Mouse (Mus musculus): ENCODE measurements at regions not wholly inside any gene's neighbourhood (a gene's known extent, or its start where the extent isn't known, plus 50 kb on each side); places are given as distances from the start of the nearest gene placed in this dataset.

- 81% methylated on average over 4 of the region's 4 CpGs for WGBS
- no peak overlapping the region for H3K4me3 ChIP-seq (replicated peaks; ENCODE audit: low read length)
- no peak overlapping the region for H3K9ac ChIP-seq
- H3K27me3 ChIP-seq (ENCODE audit: control insufficient read depth, insufficient read depth, low read length): no peaks in the 10 kb centered on the region
- peaks cover 6% of the 10 kb centered on the region; the same call in 1 of the 2 replicates for H3K9me3 ChIP-seq (ENCODE audit: control insufficient read depth, low read length)
- H3K4me2 ChIP-seq (replicated peaks): no peak overlapping the region
- no peaks in the 10 kb centered on the region for H3K4me1 ChIP-seq (replicated peaks; ENCODE audit: control insufficient read depth, insufficient read depth, low read length)
- no peaks in the 10 kb centered on the region for H3K36me3 ChIP-seq (replicated peaks; ENCODE audit: control insufficient read depth, insufficient read depth)
- ATAC-seq (ENCODE audit: low FRiP score) (no peak), DNase-seq (ENCODE audit: low spot score) (no peak)
- H3K27ac ChIP-seq: no peak overlapping the region
Observed at GRCm38 (mm10) chr4:87701024-87701423, 332.1 kb downstream of the Mllt3 start.

GRCm38 (mm10) chr4:87700508-87700907, 332.7 kb downstream of the Mllt3 start:
- no peak overlapping the region for H3K4me3 ChIP-seq (replicated peaks; ENCODE audit: low read length)
- WGBS: 97% methylated on average over 2 of the region's 2 CpGs

GRCm38 (mm10) chr4:87699586-87699985, 333.6 kb downstream of the Mllt3 start:
- no peak overlapping the region for H3K4me2 ChIP-seq (replicated peaks)
- 30% methylated on average over 4 of the region's 4 CpGs for WGBS
- no peak overlapping the region for H3K9ac ChIP-seq
- no peak for DNase-seq (ENCODE audit: low spot score)
- H3K4me1 ChIP-seq (replicated peaks; ENCODE audit: control insufficient read depth, insufficient read depth, low read length): no peaks in the 10 kb centered on the region
- H3K27ac ChIP-seq: no peak overlapping the region
- H3K36me3 ChIP-seq (replicated peaks; ENCODE audit: control insufficient read depth, insufficient read depth): no peaks in the 10 kb centered on the region
- no peak overlapping the region for H3K4me3 ChIP-seq (replicated peaks; ENCODE audit: low read length)
- H3K27me3 ChIP-seq (ENCODE audit: control insufficient read depth, insufficient read depth, low read length): no peaks in the 10 kb centered on the region
- no peaks in the 10 kb centered on the region for H3K9me3 ChIP-seq (ENCODE audit: control insufficient read depth, low read length)
- ATAC-seq (ENCODE audit: low FRiP score): no peak

More at GRCm38 (mm10) chr4:87700508-87700907, 332.7 kb downstream of the Mllt3 start:
- H3K27me3 ChIP-seq (ENCODE audit: control insufficient read depth, insufficient read depth, low read length): no peaks in the 10 kb centered on the region
- no peak overlapping the region for H3K27ac ChIP-seq
- H3K4me1 ChIP-seq (replicated peaks; ENCODE audit: control insufficient read depth, insufficient read depth, low read length): no peaks in the 10 kb centered on the region
- ATAC-seq (ENCODE audit: low FRiP score) (no peak), DNase-seq (ENCODE audit: low spot score) (no peak)
- H3K36me3 ChIP-seq (replicated peaks; ENCODE audit: control insufficient read depth, insufficient read depth): no peaks in the 10 kb centered on the region
- no peak overlapping the region for H3K4me2 ChIP-seq (replicated peaks)
- H3K9me3 ChIP-seq (ENCODE audit: control insufficient read depth, low read length): peaks cover under 1% of the 10 kb centered on the region; the same call in 1 of the 2 replicates
- H3K9ac ChIP-seq: no peak overlapping the region

GRCm38 (mm10) chr4:87698750-87699149, 334.4 kb downstream of the Mllt3 start:
- WGBS: 44% methylated on average over 3 of the region's 3 CpGs
- Histone ChIP-seq H3K4me3 (replicated peaks; ENCODE audit: low read length) (no peak overlapping the region), H3K9ac (no peak overlapping the region), H3K4me2 (replicated peaks) (no peak overlapping the region), H3K36me3 (replicated peaks; ENCODE audit: control insufficient read depth, insufficient read depth) (no peaks in the 10 kb centered on the region), H3K9me3 (ENCODE audit: control insufficient read depth, low read length) (no peaks in the 10 kb centered on the region), H3K27me3 (ENCODE audit: control insufficient read depth, insufficient read depth, low read length) (no peaks in the 10 kb centered on the region), H3K27ac (no peak overlapping the region), H3K4me1 (replicated peaks; ENCODE audit: control insufficient read depth, insufficient read depth, low read length) (no peaks in the 10 kb centered on the region)
- ATAC-seq (ENCODE audit: low FRiP score) (no peak), DNase-seq (ENCODE audit: low spot score) (no peak)

GRCm38 (mm10) chr4:87696921-87697320, 336.2 kb downstream of the Mllt3 start:
- Histone ChIP-seq H3K4me1 (replicated peaks; ENCODE audit: control insufficient read depth, insufficient read depth, low read length) (no peaks in the 10 kb centered on the region), H3K4me2 (replicated peaks) (no peak overlapping the region), H3K27ac (no peak overlapping the region), H3K9me3 (ENCODE audit: control insufficient read depth, low read length) (no peaks in the 10 kb centered on the region), H3K27me3 (ENCODE audit: control insufficient read depth, insufficient read depth, low read length) (no peaks in the 10 kb centered on the region), H3K4me3 (replicated peaks; ENCODE audit: low read length) (no peak overlapping the region), H3K9ac (no peak overlapping the region), H3K36me3 (replicated peaks; ENCODE audit: control insufficient read depth, insufficient read depth) (no peaks in the 10 kb centered on the region)
- DNase-seq (ENCODE audit: low spot score) (no peak), ATAC-seq (ENCODE audit: low FRiP score) (no peak)
- 79% methylated on average over 4 of the region's 4 CpGs for WGBS

GRCm38 (mm10) chr4:87695811-87696210, 337.4 kb downstream of the Mllt3 start:
- H3K9me3 ChIP-seq (ENCODE audit: control insufficient read depth, low read length): no peaks in the 10 kb centered on the region
- H3K9ac ChIP-seq: no peak overlapping the region
- H3K4me3 ChIP-seq (replicated peaks; ENCODE audit: low read length): no peak overlapping the region
- no peaks in the 10 kb centered on the region for H3K4me1 ChIP-seq (replicated peaks; ENCODE audit: control insufficient read depth, insufficient read depth, low read length)
- H3K36me3 ChIP-seq (replicated peaks; ENCODE audit: control insufficient read depth, insufficient read depth): no peaks in the 10 kb centered on the region
- WGBS: 86% methylated on average over 5 of the region's 5 CpGs
- H3K27me3 ChIP-seq (ENCODE audit: control insufficient read depth, insufficient read depth, low read length): no peaks in the 10 kb centered on the region
- ATAC-seq (ENCODE audit: low FRiP score) (no peak), DNase-seq (ENCODE audit: low spot score) (no peak)
- no peak overlapping the region for H3K4me2 ChIP-seq (replicated peaks)
- no peak overlapping the region for H3K27ac ChIP-seq

GRCm38 (mm10) chr4:87692741-87693140, 340.4 kb downstream of the Mllt3 start:
- no peaks in the 10 kb centered on the region for H3K36me3 ChIP-seq (replicated peaks; ENCODE audit: control insufficient read depth, insufficient read depth)
- no peaks in the 10 kb centered on the region for H3K9me3 ChIP-seq (ENCODE audit: control insufficient read depth, low read length)
- DNase-seq (ENCODE audit: low spot score) (no peak), ATAC-seq (ENCODE audit: low FRiP score) (no peak)
- no peak overlapping the region for H3K27ac ChIP-seq
- no peaks in the 10 kb centered on the region for H3K27me3 ChIP-seq (ENCODE audit: control insufficient read depth, insufficient read depth, low read length)
- H3K4me2 ChIP-seq (replicated peaks): no peak overlapping the region
- H3K4me1 ChIP-seq (replicated peaks; ENCODE audit: control insufficient read depth, insufficient read depth, low read length): no peaks in the 10 kb centered on the region
- H3K9ac ChIP-seq: no peak overlapping the region
- WGBS: 70% methylated on average over 2 of the region's 2 CpGs
- no peak overlapping the region for H3K4me3 ChIP-seq (replicated peaks; ENCODE audit: low read length)

GRCm38 (mm10) chr4:87684952-87685351, 348.2 kb downstream of the Mllt3 start:
- Histone ChIP-seq H3K9me3 (ENCODE audit: control insufficient read depth, low read length) (no peaks in the 10 kb centered on the region), H3K27ac (no peak overlapping the region), H3K27me3 (ENCODE audit: control insufficient read depth, insufficient read depth, low read length) (no peaks in the 10 kb centered on the region), H3K4me3 (replicated peaks; ENCODE audit: low read length) (no peak overlapping the region), H3K4me2 (replicated peaks) (no peak overlapping the region), H3K4me1 (replicated peaks; ENCODE audit: control insufficient read depth, insufficient read depth, low read length) (no peaks in the 10 kb centered on the region), H3K36me3 (replicated peaks; ENCODE audit: control insufficient read depth, insufficient read depth) (no peaks in the 10 kb centered on the region), H3K9ac (no peak overlapping the region)
- 83% methylated on average over 1 of the region's 1 CpGs for WGBS
- ATAC-seq (ENCODE audit: low FRiP score) (no peak), DNase-seq (ENCODE audit: low spot score) (no peak)

- 91% methylated on average over 2 of the region's 2 CpGs for WGBS
- Histone ChIP-seq H3K9me3 (ENCODE audit: control insufficient read depth, low read length) (no peaks in the 10 kb centered on the region), H3K36me3 (replicated peaks; ENCODE audit: control insufficient read depth, insufficient read depth) (no peaks in the 10 kb centered on the region), H3K27ac (no peak overlapping the region), H3K9ac (no peak overlapping the region), H3K4me1 (replicated peaks; ENCODE audit: control insufficient read depth, insufficient read depth, low read length) (no peaks in the 10 kb centered on the region), H3K27me3 (ENCODE audit: control insufficient read depth, insufficient read depth, low read length) (no peaks in the 10 kb centered on the region), H3K4me2 (replicated peaks) (no peak overlapping the region), H3K4me3 (replicated peaks; ENCODE audit: low read length) (no peak overlapping the region)
- ATAC-seq (ENCODE audit: low FRiP score): no peak
- DNase-seq (ENCODE audit: low spot score): no peak
Observed at GRCm38 (mm10) chr4:87682783-87683182, 350.4 kb downstream of the Mllt3 start.

- 82% methylated on average over 3 of the region's 3 CpGs for WGBS
- Histone ChIP-seq H3K4me1 (replicated peaks; ENCODE audit: control insufficient read depth, insufficient read depth, low read length) (no peaks in the 10 kb centered on the region), H3K9me3 (ENCODE audit: control insufficient read depth, low read length) (no peaks in the 10 kb centered on the region), H3K9ac (no peak overlapping the region), H3K4me3 (replicated peaks; ENCODE audit: low read length) (no peak overlapping the region), H3K27ac (no peak overlapping the region), H3K4me2 (replicated peaks) (no peak overlapping the region), H3K36me3 (replicated peaks; ENCODE audit: control insufficient read depth, insufficient read depth) (no peaks in the 10 kb centered on the region), H3K27me3 (ENCODE audit: control insufficient read depth, insufficient read depth, low read length) (no peaks in the 10 kb centered on the region)
- ATAC-seq (ENCODE audit: low FRiP score): no peak
- DNase-seq (ENCODE audit: low spot score): no peak
Observed at GRCm38 (mm10) chr4:87671101-87671500, 362.1 kb downstream of the Mllt3 start.
